Mouse (Mus musculus) forebrain, embryonic 11.5 days (tissue): Measurements from ENCODE around the gene Olfml1. TPM values are rescaled to one million over a fixed set of nuclear protein-coding genes. Genes with fewer than 3 reads are reported as not detected.
A peak's percentile ranks its signal among the peaks of the same experiment; 100 is the strongest.

ENCODE experiments used
- ATAC-seq: fragments of 200-750 bp; cut with Nextera tagmentation; replicated peaks from 2 replicates; pipeline ENCODE4 v1.8.0; 2017; ENCODE audit warnings: moderate TSS enrichment; ENCODE audit not compliant: low FRiP score
- DNase-seq: peaks from one replicate; pipeline ENCODE4 v3.0.0-alpha.2; 2017; ENCODE audit warnings: low spot score
- H3K27ac ChIP-seq: fragments of 300-500 bp; sonication (generic); 2 replicates; pipeline ENCODE4 v1.5.1; 2014; ENCODE audit warnings: low read depth, low read length
- H3K27me3 ChIP-seq: fragments of 300-500 bp; sonication (generic); 2 replicates; pipeline ENCODE4 v1.6.1; 2014; ENCODE audit warnings: mild to moderate bottlenecking, low read length, mixed read lengths; ENCODE audit not compliant: control insufficient read depth, insufficient read depth
- H3K36me3 ChIP-seq: fragments of 300-500 bp; sonication (generic); 2 replicates; pipeline ENCODE4 v1.6.1; 2014; ENCODE audit warnings: mild to moderate bottlenecking, low read length, moderate library complexity, mixed read lengths; ENCODE audit not compliant: control insufficient read depth, insufficient read depth
- H3K4me1 ChIP-seq: fragments of 300-500 bp; sonication (generic); replicated peaks from 2 replicates; pipeline ENCODE4 v1.6.1; 2014; ENCODE audit warnings: low read length, mixed read lengths; ENCODE audit not compliant: control insufficient read depth, insufficient read depth
- H3K4me2 ChIP-seq: fragments of 300-500 bp; sonication (generic); 2 replicates; pipeline ENCODE4 v1.6.1; 2014; ENCODE audit warnings: low read depth, mild to moderate bottlenecking, low read length, moderate library complexity, mixed read lengths; ENCODE audit not compliant: severe bottlenecking
- H3K4me3 ChIP-seq: fragments of 300-500 bp; sonication (generic); 2 replicates; pipeline ENCODE4 v1.5.1; 2014; ENCODE audit warnings: low read depth, low read length
- H3K9ac ChIP-seq: fragments of 300-500 bp; sonication (generic); 2 replicates; pipeline ENCODE4 v1.6.1; 2014; ENCODE audit warnings: low read length
- H3K9me3 ChIP-seq: fragments of 300-500 bp; sonication (generic); 2 replicates; pipeline ENCODE4 v1.6.1; 2016; ENCODE audit warnings: low read length, mixed read lengths; ENCODE audit not compliant: control insufficient read depth
- WGBS: fragments of 180-500 bp; shearing (Covaris S2); extraction: QIAGEN DNeasy Blood & Tissue Kit; methylation state at CpG from one replicate; pipeline ENCODE4 v1.1.7; 2014; 5-methylcytosine and 5-hydroxymethylcytosine counted together
- polyA plus RNA-seq: library from polyadenylated mRNA; unstranded; fragments of >200 nt; fragmentation: Nextera tagmentation; extraction: Ambion mirVana; gene quantifications from 2 replicates; pipeline ENCODE4 v1.2.1, GENCODE M21; 2014

The Olfml1 gene
- polyA plus RNA-seq, 1 experiment from 2014 or later = 6.9 TPM

DNA sequence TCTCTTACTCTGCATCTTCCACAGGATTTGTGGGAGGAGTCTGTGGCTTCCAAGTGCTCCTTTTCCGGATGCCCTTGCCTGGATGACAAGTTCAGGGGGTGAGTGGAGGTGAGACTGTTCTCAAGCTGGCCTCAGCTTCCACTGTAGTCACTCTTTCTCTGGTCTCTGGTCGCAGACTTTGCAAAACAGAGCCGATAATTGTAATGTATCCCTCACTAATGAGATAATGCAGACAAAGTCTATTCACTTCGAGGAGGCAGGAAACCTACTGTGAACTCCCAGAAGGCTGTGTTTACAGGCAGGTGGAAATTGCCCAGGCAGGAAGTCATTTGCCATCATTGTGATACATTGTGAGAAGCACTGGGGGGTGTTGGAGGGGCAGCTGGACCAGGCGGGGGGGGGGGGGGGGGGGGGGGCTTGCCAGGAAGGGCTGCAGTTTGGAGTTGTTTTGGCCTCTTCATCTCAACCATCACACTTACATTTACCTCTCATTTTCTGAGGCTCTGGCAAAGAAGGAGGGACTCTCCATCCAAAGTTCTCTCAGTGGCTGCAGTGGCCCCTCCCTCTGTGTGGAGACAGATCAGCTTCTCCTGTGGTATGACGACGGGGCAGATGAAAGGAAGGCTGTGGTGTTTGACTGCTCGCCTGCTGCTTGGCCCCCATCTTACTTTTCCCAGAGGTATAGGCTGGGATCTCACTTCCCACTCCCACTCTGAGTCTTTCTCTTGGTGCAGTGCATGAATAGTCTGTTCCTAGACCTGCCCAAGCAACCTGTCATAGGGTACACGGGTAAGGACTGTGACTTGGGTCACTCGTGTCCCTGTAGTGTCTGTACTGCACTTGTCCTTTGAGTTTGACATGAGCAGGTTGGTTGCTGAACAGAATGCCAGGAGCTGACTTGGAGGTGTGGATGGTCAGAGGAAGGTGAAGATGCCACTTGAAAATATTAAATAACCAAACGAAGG lies 51.1 kb downstream of the Olfml1 start:
- WGBS = 33% methylated on average over 10 of the region's 11 CpGs
- Histone ChIP-seq H3K4me3 (no peak overlapping the region), H3K27me3 (no peaks in the 10 kb centered on the region), H3K36me3 (no peaks in the 10 kb centered on the region), H3K4me2 (no peak overlapping the region), H3K9ac (no peak overlapping the region), H3K27ac (no peak overlapping the region), H3K4me1 (no peaks in the 10 kb centered on the region), H3K9me3 (no peaks in the 10 kb centered on the region)
- DNase-seq = no peak
- peak; percentile 27; the same call in 1 of the 2 replicates for ATAC-seq

DNA sequence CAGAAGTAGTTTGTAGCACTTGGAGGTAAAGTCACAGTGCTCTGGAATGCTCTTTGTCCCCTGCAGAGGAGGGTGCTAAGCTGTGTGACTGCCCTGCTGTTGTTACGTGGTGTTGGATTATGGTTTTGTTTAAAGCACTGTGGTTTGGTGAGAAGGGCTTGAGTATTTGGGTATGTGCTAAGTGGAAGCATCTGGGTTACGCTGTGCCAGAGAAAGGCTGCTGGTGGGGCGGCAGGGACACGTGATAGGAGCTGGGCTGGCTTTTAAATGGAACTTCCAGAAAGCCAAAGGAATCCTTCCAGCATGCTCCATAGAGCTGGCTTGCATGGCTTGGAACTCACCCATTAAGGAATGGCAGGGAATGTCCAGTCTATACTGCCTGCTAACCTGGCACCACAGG lies 52.0 kb downstream of the Olfml1 start:
- 71% methylated on average over 4 of the region's 4 CpGs for WGBS
- Histone ChIP-seq H3K9ac (no peak overlapping the region), H3K4me2 (no peak overlapping the region), H3K27ac (no peak overlapping the region), H3K36me3 (no peaks in the 10 kb centered on the region), H3K9me3 (no peaks in the 10 kb centered on the region), H3K4me1 (no peaks in the 10 kb centered on the region), H3K4me3 (no peak overlapping the region), H3K27me3 (no peaks in the 10 kb centered on the region)
- DNase-seq = no peak
- ATAC-seq = no peak

DNA sequence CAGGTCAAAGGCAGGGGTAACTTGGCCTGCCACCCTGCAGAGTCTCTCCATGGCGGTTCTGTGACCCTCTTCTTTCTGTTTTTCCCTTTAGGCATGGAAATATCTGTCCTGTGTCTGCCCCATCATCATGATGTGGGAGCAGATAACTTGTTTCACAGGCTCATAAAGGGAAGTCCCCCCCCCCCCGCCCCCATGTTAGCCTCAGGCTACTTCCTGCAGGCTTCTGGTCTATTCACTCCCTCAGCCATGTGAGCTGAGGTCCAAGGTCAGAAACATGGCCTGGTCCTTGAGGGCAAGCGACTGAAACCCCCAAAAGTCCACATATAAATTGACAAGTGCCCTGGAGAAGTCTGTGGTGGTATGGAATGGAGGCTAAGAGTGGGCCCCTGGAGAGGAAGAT lies 52.9 kb downstream of the Olfml1 start:
- Histone ChIP-seq H3K4me3 (no peak overlapping the region), H3K9me3 (no peaks in the 10 kb centered on the region), H3K4me2 (no peak overlapping the region), H3K27ac (no peak overlapping the region), H3K36me3 (no peaks in the 10 kb centered on the region), H3K27me3 (no peaks in the 10 kb centered on the region), H3K4me1 (no peaks in the 10 kb centered on the region), H3K9ac (no peak overlapping the region)
- no peak for DNase-seq
- WGBS = 76% methylated on average over 3 of the region's 3 CpGs
- ATAC-seq = no peak

DNA sequence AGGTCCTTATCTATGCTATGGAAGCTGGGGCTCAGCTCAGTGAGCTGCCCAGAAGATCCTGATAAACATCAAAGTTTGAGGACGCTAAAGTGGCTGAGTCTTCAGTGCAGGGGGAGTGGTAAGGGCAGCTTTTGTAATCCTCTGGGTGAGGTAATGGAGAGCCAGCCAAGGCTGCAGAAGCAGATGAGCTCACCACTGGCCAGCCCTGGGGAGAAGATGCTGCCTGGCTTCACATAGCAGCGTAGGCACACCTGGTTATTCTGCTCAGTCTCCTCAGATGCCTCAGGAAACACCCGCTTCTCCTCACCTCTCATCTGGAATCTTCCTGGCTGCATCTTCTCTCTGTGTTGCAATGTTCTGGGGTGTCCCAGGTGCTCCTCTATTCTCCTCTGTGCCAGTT lies 57.2 kb downstream of the Olfml1 start:
- H3K4me1 ChIP-seq = no peaks in the 10 kb centered on the region
- H3K4me3 ChIP-seq = no peak overlapping the region
- no peak overlapping the region for H3K9ac ChIP-seq
- no peaks in the 10 kb centered on the region for H3K9me3 ChIP-seq
- WGBS = 75% methylated on average over 3 of the region's 3 CpGs
- DNase-seq (no peak), ATAC-seq (no peak)
- no peak overlapping the region for H3K4me2 ChIP-seq
- H3K36me3 ChIP-seq = no peaks in the 10 kb centered on the region
- no peak overlapping the region for H3K27ac ChIP-seq
- H3K27me3 ChIP-seq = no peaks in the 10 kb centered on the region

DNA sequence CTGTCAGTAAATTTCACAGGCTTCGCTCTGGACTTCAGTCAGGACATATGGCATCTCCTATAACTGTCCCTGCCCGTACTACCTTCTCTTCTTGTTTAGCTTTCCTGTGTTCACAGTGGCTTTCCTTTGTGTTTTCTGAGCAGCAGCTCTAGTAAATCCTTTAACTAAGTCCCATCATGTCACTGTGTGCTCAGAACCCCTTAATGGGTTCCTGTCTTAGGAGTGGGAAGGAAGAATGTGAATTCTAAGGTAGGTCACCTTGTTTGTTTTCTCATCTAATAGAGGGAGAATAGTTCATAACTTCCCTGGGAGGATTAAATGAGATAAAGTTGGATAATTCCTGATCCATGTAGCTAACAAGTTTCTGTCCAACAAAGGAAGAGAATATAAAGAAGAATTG lies 57.8 kb downstream of the Olfml1 start, which contains the start of gene 5330417H12Rik:
Gene 5330417H12Rik, minus strand, starts transcription at position 101 of the 400 bp plus-strand sequence.
- H3K4me1 ChIP-seq = no peaks in the 10 kb centered on the region
- H3K27me3 ChIP-seq = no peaks in the 10 kb centered on the region
- no peaks in the 10 kb centered on the region for H3K36me3 ChIP-seq
- H3K9me3 ChIP-seq = no peaks in the 10 kb centered on the region
- no peak within 1 kb of the TSS for H3K4me3 ChIP-seq
- WGBS = 81% methylated on average over 2 of the region's 2 CpGs
- H3K27ac ChIP-seq = no peak within 1 kb of the TSS
- ATAC-seq (no peak), DNase-seq (no peak)
- H3K4me2 ChIP-seq = no peak within 1 kb of the TSS
- no peak within 1 kb of the TSS for H3K9ac ChIP-seq

DNA sequence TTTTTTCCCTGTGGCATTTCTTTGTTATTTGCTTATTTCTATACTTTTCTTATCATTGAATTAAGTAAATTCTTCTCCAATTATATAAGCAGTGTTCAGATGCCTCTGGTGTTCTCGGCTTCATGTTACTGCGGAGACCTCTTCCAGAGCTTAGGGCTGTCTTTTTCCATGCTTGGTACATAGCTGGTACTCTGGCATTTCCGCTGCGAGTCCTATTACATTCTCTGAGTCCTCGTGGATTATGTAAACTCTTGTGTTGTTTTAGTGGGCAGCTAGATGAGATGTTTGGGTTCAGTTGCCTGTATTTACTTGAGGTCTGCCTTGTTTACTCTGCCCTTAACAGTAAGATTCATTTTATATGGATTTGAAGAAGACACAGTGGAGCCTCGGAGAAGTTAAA lies 58.5 kb downstream of the Olfml1 start:
- no peak overlapping the region for H3K4me3 ChIP-seq
- H3K9ac ChIP-seq = no peak overlapping the region
- no peaks in the 10 kb centered on the region for H3K9me3 ChIP-seq
- no peak for DNase-seq
- no peaks in the 10 kb centered on the region for H3K36me3 ChIP-seq
- no peaks in the 10 kb centered on the region for H3K27me3 ChIP-seq
- ATAC-seq = no peak
- no peaks in the 10 kb centered on the region for H3K4me1 ChIP-seq
- no peak overlapping the region for H3K4me2 ChIP-seq
- 89% methylated on average over 6 of the region's 6 CpGs for whole genome bisulfite sequencing
- H3K27ac ChIP-seq = no peak overlapping the region

DNA sequence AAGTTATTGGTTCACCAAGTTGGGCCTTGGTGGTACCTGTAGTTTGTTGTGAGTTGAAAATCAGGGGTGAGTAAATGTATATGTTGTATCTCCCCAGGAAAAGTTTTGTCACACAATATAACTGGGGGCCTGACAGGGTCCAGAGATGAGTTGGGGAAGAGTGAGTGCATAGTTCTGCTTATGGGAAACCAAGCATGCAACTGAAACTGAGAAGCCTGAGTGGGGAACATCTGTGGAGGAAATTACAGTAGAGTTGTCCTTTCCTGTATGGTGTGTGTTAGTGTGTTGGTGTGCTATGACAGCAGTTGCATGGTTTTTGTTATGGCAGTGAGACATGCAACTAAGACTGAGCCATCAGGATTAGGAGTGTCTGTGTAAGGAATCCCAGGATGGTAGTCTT lies 61.1 kb downstream of the Olfml1 start:
- H3K36me3 ChIP-seq = no peaks in the 10 kb centered on the region
- no peaks in the 10 kb centered on the region for H3K4me1 ChIP-seq
- no peak overlapping the region for H3K9ac ChIP-seq
- H3K27ac ChIP-seq = no peak overlapping the region
- no peaks in the 10 kb centered on the region for H3K9me3 ChIP-seq
- DNase-seq (no peak), ATAC-seq (no peak)
- H3K4me2 ChIP-seq = no peak overlapping the region
- no peak overlapping the region for H3K4me3 ChIP-seq
- no peaks in the 10 kb centered on the region for H3K27me3 ChIP-seq

DNA sequence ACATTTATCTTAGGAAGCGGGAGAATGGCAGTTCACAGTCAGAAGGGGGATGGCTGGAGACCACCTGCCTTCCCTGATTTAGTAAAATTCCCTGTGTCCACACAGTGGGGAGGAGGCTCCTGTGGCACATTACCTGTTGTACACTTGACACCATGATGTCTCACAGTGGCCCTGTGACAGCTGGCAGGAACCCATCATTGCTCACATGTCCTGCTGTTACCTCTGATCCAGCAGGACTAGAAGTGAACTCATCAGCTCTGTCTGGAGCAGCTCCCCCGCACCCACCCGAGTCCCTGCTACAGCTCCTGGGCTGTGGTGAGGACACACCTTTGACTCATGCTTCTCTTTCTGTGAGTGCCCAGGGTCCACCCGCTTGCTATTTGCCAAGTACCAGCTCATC lies 66.0 kb downstream of the Olfml1 start:
- Histone ChIP-seq H3K27me3 (no peaks in the 10 kb centered on the region), H3K9ac (no peak overlapping the region), H3K9me3 (no peaks in the 10 kb centered on the region), H3K4me3 (no peak overlapping the region), H3K4me2 (no peak overlapping the region), H3K27ac (no peak overlapping the region), H3K36me3 (no peaks in the 10 kb centered on the region), H3K4me1 (no peaks in the 10 kb centered on the region)
- DNase-seq (no peak), ATAC-seq (no peak)
- 96% methylated on average over 4 of the region's 4 CpGs for WGBS

DNA sequence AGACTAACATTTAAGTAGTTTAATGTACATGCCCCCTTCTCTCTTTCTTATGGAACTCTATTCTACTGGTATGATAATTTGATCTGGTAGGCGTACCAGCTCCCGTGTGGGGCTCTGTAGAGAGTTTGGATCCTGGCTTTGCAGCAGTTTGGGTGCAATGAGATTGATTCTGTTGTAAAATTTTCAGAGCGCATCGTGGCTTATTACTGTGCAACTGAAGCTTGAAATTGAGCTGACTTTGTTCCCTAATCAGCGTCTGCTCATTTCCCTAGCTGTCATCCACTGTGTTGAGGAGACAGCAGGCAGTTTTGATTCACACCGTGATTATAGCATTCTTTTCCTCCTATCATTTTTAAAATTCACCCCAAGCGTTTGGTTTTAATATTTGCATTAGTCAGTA lies 70.2 kb downstream of the Olfml1 start:
- no peak overlapping the region for H3K9ac ChIP-seq
- 91% methylated on average over 7 of the region's 7 CpGs for WGBS
- DNase-seq (no peak), ATAC-seq (no peak)
- no peaks in the 10 kb centered on the region for H3K4me1 ChIP-seq
- H3K4me3 ChIP-seq = no peak overlapping the region
- no peak overlapping the region for H3K27ac ChIP-seq
- no peaks in the 10 kb centered on the region for H3K36me3 ChIP-seq
- H3K9me3 ChIP-seq = no peaks in the 10 kb centered on the region
- H3K4me2 ChIP-seq = no peak overlapping the region
- no peaks in the 10 kb centered on the region for H3K27me3 ChIP-seq
